Mouse (Mus musculus): Measurements from ENCODE around the gene Nfe2.
"Not testable (repeated sequence)": the region's sequence is repeated elsewhere in the genome, so short reads cannot be mapped to it uniquely, and the experiment has no call there.

Nfe2 gene

DNA sequence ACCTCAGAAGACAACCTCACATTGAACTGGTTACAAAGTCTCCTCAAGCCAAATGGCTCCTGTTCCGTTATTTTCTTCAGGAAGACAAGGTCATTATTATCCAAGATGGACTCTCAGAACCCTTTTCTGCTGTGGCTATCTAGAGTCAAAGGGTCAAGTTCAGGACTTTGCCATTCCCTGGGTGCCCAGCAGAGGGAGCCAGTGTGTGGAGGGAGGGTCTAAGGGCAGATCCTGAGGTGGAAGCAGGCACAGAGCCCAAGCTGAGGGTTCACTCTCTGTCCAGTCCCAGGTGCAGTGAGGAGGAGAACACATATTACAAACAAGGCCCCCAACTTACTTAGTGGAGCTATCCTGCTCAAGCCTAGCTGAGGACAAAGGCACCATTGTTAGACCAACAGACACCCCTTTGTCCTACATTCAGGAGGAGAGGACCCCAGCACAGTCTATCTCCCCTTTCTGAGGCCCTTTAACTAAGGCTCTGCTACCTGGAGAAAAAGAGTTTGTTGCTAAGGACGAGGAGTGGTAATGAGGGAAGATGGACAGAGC lies 7.9 kb downstream of the Nfe2 start:
- DNase-seq (ENCODE audit: low read depth, low spot score): no peak

DNA sequence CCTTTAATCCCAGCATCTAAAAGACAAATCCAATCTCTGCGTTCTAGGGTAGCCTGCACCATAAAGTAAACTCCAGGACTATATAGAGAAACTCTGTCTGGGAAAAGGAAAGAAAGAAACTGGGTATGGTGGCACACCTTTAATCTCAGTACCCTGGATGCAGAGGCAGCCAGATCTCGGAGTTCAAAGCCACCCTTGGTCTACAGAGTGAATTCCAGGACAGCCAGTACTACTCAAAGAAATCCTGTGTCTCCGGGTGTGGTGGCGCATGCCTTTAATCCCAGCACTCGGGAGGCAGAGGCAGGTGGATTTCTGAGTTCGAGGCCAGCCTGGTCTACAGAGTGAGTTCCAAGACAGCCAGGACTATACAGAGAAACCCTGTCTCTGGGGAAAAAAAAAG lies 8.7 kb downstream of the Nfe2 start:
- not testable (repeated sequence) for DNase-seq (ENCODE audit: low read depth, low spot score)

- DNase-seq (ENCODE audit: low read depth, low spot score): no peak
Observed at GRCm38 (mm10) chr15:103248401-103249313, 9.5 kb downstream of the Nfe2 start.

- no peak for DNase-seq (ENCODE audit: low read depth, low spot score)
Observed at GRCm38 (mm10) chr15:103247782-103248400, 10.3 kb downstream of the Nfe2 start.

DNA sequence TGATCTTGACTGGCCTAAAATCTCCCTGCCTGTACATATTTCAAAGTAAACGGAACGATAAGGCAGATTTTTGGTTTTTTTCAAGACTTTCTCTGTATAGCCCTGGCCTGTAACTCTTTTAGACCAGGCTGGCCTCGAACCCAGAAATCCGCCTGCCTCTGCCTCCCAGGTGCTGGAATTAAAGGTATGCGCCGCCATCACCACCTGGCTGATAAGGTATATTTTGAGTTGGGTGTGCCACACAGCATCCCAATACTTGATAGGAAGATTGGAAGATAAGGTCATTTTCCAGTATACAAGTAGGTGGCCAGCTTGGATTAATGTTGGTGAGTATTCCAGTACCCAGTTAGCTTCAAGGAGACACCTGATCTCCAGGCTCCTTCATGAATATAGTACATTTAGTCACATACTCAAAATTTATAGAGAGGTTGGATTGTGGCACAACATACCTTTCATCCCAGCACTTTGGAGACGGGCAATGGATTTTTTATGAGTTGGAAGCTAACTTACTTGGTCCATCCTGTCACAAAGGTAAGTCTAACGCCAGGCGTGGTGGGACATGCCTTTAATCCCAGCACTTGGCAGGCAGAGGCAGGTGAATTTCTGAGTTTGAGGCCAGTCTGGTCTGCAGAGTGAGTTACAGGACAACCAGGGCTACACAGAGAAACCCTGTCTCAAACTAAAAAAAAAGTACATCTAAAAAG lies 11.0 kb downstream of the Nfe2 start:
- no peak for DNase-seq (ENCODE audit: low read depth, low spot score)

GRCm38 (mm10) chr15:103245616-103246015 lies 12.6 kb downstream of the Nfe2 start:
- no peak for DNase-seq (ENCODE audit: low read depth, low spot score)

- no peak for DNase-seq (ENCODE audit: low read depth, low spot score)
Observed at GRCm38 (mm10) chr15:103242885-103243284, 15.3 kb downstream of the Nfe2 start.

DNA sequence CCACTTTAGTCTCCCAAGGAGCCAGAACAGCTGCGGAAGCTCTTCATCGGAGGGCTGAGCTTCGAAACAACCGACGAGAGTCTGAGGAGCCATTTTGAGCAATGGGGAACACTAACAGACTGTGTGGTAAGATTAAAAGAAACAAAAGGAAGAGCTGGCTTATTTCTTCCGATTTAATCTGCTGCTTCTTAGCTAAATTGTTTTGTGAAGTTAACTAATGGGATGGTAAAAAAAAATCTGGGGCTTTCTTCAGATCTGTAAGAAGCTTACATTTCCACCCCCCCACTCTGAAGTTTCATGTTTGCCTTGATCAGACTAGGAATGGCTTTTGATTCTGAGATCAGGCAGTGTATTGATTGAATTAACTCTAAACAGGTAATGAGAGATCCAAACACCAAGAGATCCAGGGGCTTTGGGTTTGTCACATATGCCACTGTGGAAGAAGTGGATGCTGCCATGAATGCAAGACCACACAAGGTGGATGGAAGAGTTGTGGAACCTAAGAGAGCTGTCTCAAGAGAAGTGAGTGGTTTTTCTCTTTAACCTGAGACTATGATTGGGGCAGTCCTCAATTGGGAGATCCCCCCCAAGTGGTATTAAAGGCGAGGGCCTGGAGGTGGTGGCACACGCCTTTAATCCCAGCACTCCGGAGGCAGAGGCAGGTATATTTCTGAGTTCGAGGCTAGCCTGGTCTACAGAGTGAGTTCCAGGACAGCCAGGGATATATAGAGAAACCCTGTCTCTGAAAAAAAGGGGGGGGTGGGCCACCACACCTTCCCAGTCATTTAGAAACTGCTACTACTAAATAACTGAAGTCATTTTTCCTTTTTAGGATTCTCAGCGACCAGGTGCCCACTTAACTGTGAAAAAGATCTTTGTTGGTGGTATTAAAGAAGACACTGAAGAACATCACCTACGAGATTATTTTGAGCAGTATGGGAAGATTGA lies 16.9 kb downstream of the Nfe2 start:
- DNase-seq (ENCODE audit: low read depth, low spot score): not testable (repeated sequence)

DNA sequence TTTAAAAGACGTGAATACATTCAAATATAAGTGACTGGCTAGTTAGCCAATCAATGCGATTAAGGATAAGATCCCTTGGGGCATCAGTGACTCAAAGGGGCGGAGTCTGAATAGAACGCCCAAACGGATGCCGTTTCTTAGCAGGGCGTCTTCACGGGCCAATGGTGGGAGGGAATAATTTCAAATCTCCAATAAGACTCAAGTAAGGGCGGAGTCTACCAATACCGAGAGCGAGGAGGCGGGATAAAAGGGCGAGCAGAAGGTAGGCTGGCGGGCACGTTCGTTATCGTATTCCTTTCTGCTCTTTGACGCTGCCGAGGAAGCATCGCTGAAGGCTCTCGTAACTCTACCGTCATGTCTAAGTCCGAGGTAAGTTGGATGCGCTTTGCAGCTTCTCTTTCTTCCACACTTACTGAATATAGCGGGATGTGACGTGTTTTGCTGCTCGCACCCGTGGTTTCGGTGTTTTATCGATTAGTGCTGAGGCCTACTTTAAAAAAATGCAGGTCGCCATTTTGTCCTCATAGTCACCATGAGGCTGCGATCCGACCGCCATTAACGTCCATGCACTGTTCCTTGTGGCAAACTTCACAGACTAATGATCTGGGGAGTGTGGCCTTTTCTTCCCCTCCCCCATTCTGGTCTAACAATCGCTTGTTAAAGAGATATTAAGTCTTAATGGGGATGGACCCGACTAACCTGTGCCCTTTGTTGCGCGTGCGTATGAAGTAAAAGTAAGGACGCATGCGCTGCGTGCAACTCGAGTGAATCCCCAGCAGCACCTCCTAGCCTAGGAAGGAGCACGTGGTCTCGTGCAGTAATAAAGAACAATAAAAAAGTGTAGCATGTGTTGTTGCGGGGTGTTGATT lies 17.8 kb downstream of the Nfe2 start, which contains the start of gene Hnrnpa1:
Gene Hnrnpa1 (plus strand): TSS at position 273 of the 869 bp plus-strand sequence.
- peak; percentile 97 for DNase-seq (ENCODE audit: low read depth, low spot score)

DNA sequence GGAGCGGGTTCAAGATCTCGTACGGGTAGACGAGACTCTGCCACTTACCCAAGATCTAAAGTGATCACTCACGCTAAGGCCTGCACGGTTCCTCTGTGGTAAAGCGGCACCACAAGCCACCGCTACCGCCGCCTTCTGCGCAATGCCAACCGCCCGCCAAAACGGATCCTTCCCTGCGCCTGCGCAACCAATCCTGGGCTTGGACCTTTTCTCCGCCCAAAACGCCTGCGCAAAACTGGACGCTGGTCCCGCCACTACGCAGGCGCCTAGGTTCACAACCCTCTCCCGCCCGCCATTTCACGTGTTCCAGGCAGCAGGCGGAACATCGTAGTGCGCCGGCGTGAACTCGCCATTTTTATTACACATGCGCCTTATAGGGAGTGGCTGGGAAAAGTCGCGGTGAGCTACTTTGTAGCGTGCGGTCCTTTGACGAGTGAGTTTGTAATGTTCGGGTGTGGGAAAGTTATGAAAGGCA lies 18.5 kb downstream of the Nfe2 start, which contains the start of gene Cbx5:
Gene Cbx5 (minus strand): TSS at position 132 of the 475 bp plus-strand sequence.
- peak; percentile 94 for DNase-seq (ENCODE audit: low read depth, low spot score)

- DNase-seq (ENCODE audit: low read depth, low spot score): peak; percentile 93
Observed at GRCm38 (mm10) chr15:103239130-103239684, 19.0 kb downstream of the Nfe2 start.

DNA sequence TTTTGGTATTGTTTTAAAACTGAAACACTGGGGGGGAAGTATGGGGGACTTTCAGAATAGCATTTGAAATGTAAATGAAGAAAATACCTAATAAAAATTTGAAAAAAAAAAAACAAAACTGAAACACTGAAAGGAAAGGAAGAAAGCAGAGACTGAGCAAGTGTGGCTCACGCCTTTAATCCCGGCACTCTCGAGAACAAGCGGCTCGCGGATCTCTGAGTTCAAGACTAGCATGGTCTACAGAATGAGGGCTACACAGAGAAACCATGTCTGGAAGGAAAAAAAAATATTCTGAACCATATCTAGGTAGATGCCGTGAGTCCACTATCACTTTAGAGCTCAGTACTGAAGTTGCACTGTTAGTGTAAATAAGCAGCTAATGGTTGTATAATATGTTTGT lies 20.9 kb downstream of the Nfe2 start:
- DNase-seq (ENCODE audit: low read depth, low spot score): no peak

GRCm38 (mm10) chr15:103233119-103233518 lies 25.1 kb downstream of the Nfe2 start:
- no peak for DNase-seq (ENCODE audit: low read depth, low spot score)

DNA sequence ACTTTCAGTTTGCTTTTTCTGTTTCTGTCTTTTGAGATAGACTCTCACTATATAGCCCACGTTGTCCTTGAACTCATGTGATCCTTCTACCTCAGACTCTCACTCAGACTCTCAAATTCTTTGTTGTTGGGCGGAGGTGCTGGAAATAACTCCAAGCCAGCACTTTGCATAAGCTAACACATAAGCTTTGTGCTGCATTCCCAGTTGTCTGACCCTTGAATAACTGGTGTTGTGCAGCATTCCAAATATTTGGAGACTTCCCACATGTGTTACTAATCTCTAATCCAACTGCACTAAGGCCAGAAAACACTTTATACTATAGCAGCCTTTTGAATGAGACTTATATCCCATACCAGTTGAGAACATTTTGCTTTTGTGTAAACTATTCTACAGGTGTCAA lies 29.3 kb downstream of the Nfe2 start:
- DNase-seq (ENCODE audit: low read depth, low spot score): no peak

DNA sequence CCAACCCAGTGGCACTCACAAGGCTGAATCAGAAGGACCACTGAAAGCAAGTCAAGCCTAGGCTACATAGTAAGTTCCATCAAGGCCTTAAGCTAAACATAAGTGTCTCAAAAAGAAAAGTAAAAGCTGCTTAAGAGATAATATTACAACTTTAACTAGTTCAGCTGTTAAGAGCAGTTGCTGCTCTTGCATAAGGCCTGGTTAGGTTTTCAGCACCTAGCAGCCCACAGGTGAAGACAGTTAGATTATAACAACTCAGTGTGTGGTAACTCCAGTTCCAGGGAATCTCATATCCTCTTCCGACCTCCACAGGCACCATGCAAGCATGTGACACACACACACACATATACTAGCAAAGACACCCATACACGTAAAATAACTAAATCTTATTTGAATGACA lies 30.6 kb downstream of the Nfe2 start:
- no peak for DNase-seq (ENCODE audit: low read depth, low spot score)

GRCm38 (mm10) chr15:103227022-103227421 lies 31.2 kb downstream of the Nfe2 start:
- DNase-seq (ENCODE audit: low read depth, low spot score): no peak

GRCm38 (mm10) chr15:103224161-103224560 lies 34.0 kb downstream of the Nfe2 start:
- DNase-seq (ENCODE audit: low read depth, low spot score): no peak

GRCm38 (mm10) chr15:103221386-103221785 lies 36.8 kb downstream of the Nfe2 start:
- no peak for DNase-seq (ENCODE audit: low read depth, low spot score)

GRCm38 (mm10) chr15:103220785-103221184 lies 37.4 kb downstream of the Nfe2 start:
- DNase-seq (ENCODE audit: low read depth, low spot score): no peak

All from embryo, embryonic 11.5 days (tissue).